Mouse (Mus musculus) retina, adult 2 months (tissue): ENCODE data around the gene Plagl1.

Experiments used
- DNase-seq: peaks from one replicate; pipeline ENCODE4 v3.0.0-alpha.2; 2012; ENCODE audit warnings: low read depth, low spot score

Plagl1 gene

GRCm38 (mm10) chr10:13082459-13082858, 22.2 kb downstream of the Plagl1 start:
- no peak for DNase-seq

- DNase-seq: peak; percentile 50
These were observed 30.5 kb downstream of the Plagl1 start for GRCm38 (mm10) chr10:13090596-13091424.

DNA sequence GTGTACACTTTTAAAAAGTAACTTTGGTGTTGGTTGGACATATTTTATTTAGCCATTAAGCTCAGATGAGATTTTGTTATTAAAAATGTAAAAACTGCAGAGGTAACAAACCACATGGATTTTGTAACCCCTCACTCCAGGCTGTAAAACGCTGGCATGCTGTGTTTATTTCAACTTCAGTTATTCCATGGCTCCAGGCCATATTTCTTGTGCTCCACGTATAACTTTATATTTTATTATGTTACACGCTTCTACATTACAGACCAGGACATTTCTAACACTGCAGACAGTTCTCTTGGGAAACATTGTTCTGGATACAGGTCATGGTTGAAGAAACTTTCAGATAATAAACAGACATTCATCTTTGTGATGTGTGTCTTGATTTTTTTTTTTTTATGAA, 32.7 kb downstream of the Plagl1 start:
- no peak for DNase-seq

DNA sequence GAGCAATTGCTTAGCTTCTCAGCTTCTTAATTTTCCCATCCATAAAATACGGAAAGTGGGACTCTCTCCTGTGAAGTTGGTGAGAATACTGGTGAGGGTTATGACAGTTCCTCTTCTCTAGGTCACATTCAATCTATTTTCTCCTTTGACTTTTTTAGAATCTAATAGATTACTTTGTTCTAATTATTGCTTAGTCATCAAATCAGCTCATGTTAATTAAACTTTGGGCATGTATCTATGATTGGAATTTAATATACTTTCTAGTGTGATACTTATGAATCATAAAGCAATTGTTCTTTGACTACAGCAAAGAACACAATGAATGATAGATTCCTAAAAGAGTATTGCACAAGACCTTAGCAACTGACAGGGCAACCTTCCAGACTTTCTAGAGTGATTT, 38.6 kb downstream of the Plagl1 start:
- no peak for DNase-seq

DNA sequence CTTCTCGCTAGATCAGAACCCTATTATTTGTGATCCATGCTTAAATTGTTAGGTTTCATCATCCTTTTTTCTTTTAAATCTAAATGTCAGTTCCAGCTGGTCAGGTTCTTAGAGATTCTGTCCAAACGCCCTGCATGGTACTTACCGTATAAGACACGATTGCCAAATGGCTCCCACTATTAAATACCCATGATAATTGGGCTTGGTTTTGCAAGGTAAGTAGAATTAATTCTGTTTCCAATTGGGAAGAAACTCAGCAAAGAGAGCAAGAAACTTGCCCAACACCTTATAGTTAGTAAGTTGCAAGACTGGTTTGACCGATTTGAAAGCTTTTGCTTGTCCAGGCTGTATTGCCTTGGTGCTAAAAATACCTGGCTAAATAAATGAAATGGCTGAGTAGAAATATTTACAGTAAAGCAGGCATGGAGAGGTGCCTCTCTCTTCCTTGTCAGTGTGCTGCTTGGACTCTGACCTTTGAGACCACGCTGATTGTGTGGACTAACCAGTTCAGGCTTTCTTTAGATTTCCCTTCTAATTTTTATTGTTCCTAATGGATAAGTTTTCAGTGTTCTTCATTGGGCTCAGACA, 39.9 kb downstream of the Plagl1 start:
- DNase-seq: no peak

DNA sequence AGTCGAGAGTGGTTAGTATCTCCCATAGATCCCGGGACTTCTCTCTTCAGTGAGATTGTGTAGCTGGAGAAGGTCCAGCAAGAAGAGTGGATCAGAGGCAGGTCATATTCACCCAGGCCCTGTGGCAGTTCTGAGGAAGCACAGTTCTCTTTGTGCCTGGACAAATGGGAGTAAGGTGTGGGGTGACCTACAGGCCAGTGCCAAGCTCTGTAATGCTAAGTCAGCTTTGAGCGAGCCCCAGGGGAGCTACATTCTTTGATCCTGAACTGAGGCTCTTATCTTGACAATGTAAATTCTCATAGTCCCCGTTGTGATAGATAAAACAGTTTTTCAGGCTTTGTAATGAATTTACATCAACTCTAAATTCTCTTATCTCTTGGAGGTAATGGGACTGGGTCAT, 42.1 kb downstream of the Plagl1 start:
- DNase-seq: no peak

GRCm38 (mm10) chr10:13103838-13104237, 43.5 kb downstream of the Plagl1 start:
- DNase-seq: no peak

GRCm38 (mm10) chr10:13106909-13107624, 46.8 kb downstream of the Plagl1 start:
- no peak for DNase-seq

DNA sequence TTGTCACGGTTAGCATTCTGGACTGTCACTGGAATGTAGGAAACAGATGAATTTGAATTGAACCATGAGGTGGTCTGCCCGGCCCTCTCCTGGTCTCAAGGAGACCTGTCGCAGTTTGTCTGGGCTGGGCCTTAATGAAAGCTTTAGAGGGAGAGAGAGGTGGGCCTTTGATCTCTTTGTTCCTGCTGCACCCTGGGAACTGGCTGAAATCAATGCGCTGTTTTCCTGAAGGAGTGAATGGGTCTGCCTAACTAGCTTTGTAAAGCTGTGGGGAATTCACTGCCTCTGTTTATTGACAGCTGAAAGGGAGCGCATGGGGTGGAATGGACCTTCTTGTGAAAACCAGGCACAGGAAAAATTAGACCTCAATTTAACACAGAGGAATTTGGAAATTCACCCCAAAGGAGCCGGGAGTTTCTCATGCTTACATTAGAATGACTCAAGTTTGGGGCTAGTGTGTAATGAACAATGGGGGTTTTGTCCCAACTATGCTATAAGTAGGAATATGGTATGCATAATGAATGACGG, 47.8 kb downstream of the Plagl1 start:
- DNase-seq: no peak

GRCm38 (mm10) chr10:13108847-13109246, 48.5 kb downstream of the Plagl1 start:
- no peak for DNase-seq

GRCm38 (mm10) chr10:13109781-13110180, 49.5 kb downstream of the Plagl1 start:
- DNase-seq: no peak

- DNase-seq: no peak
These were observed 52.5 kb downstream of the Plagl1 start for GRCm38 (mm10) chr10:13112849-13113248.

GRCm38 (mm10) chr10:13113641-13114040, 53.3 kb downstream of the Plagl1 start:
- no peak for DNase-seq

GRCm38 (mm10) chr10:13115030-13115429, 54.7 kb downstream of the Plagl1 start:
- no peak for DNase-seq

DNA sequence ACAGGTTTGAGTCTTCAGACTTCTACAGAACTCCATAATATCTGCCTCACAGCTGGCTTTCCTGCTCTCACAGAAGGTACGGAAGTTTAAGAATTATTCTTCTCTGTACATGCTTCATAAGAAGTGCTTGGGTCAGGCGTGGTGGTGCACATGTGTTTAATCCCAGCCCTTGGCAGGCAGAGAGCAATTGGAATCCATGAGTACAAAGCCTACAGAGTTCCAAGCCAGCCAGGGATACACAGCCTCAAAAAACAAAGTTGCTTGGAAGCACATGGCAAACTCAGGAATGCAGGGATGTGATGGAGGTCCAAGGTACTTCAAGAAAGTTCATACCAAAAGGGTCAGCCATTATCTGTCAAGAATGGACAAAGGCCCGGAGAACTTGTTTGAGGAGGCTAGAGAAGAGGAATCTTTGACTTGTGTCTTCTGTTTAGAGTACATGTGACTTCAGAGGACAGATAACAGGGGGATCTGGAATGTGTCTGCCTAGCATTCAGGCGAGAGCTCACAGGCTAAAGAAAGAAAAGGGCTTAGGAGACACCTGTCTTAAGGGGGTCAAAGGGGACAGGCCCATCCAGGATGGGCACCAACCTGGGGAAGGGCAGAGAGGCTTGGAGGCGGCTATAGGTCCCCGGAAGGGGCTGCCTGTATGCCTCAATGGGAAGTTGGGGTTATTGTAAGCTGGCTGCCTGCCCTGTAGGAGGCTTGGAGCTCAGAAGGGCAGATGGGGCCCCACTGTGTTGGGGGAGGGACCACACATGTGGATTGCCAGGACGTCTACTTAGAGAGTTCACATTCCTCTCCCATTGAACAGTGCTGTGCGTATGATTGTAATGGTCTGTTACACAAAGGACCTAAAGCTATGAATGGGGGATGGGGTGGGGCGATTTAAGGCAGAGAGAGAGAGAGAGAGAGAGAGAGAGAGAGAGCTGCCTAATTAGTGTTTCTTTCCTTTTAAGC, 56.7 kb downstream of the Plagl1 start:
- no peak for DNase-seq

DNA sequence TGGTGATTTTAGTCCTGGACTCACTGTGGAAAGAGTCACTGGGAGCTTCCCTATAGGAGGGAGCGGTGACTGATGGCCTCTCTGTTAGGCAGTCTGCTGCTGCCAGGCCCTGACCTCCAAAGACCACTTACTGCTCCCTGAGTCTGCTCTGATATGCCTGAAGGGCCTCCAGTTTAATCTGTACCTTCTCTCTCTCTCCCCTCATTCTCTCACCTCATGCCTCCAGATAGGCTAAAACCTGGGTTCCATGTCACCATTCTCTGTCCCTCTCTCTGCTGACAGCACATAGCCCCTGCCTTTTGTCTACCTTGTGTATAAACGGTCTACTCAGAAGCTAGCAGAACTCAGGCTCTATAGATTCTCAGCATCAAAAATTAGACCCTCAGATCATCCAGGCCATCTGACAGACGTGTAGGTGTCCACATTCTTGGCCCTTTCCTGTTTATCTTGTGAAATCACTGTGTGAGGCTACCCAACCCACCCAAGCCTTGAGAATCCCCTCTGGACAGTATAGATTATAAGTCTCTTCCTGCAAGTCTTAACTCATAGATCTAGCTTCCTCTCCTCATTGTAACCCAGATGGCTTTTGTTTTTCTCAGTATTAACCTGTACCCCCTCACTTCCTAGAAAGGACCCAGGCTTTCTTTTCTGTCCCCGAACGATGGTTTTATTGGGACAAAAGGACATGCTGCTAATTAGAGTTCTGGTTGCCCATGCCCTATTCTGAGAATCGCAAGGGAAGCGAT, 57.9 kb downstream of the Plagl1 start:
- no peak for DNase-seq

DNA sequence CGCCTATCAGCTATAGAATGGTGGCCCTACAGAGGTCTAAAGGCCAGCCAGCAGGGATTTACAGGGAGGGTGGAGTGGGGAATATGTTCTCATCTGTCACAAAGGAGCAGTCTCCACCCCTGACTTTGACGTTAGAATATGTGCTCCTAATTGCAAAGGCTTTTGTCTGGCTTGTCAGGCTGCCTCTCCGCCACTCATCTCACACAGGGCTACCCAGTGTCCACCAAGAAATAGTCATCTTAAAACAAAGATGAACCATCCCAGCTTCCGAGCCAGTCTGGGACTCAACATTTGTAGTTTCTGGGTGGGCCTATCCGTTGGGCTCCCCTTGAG, 58.4 kb downstream of the Plagl1 start:
- DNase-seq: no peak

- DNase-seq: no peak
These were observed 59.0 kb downstream of the Plagl1 start for GRCm38 (mm10) chr10:13119300-13119699.

DNA sequence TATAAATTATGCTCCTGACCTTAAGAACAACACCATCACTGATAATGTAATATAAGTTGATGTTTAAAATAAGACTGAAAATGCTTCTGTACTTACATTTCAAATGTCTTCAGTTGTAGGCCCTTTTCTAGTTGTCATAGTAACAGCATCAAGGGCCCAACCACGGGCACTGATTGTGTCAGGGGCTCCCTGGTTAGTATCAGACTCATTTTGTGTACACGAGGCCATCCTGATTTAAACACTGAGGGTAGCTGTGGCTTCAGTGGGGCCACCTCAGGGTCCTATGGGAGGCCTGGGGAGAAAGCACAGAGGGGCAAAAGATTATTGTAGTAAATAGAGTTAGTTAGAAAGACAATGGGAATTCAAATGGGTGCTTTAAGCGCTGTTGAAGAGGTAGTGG, 65.5 kb downstream of the Plagl1 start:
- no peak for DNase-seq

DNA sequence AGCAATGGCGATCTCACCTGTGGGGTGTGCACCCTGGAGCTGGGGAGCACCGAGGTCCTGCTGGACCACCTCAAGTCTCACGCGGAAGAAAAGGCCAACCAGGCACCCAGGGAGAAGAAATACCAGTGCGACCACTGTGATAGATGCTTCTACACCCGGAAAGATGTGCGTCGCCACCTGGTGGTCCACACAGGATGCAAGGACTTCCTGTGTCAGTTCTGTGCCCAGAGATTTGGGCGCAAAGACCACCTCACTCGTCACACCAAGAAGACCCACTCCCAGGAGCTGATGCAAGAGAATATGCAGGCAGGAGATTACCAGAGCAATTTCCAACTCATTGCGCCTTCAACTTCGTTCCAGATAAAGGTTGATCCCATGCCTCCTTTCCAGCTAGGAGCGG, 67.0 kb downstream of the Plagl1 start:
- no peak for DNase-seq

GRCm38 (mm10) chr10:13127946-13128345, 67.6 kb downstream of the Plagl1 start:
- DNase-seq: no peak
